Mouse (Mus musculus) left cerebral cortex, postnatal 14 days (tissue): ENCODE measurements around the gene Rnf13. TPM values are rescaled to one million over a fixed set of nuclear protein-coding genes. Genes with fewer than 3 reads are reported as not detected.
"Not testable (repeated sequence)": the region's sequence is repeated elsewhere in the genome, so short reads cannot be mapped to it uniquely, and the experiment has no call there.

Experiments used
- DNase-seq, 2 experiments: peaks; one replicate each; pipeline ENCODE4 v3.0.0; 2021 to 2022; ENCODE audit warnings: low spot score in 2 of 2, mixed read lengths in 1 of 2
- intact Hi-C: fragments of 180-260 bp; cut with DNase I; formaldehyde crosslinking; loops from one replicate; pipeline ENCODE4 v1.15.1; 2025
- long read RNA-seq, 2 experiments: library from polyadenylated mRNA; stranded (forward); transcript quantifications; one replicate each; pipeline ENCODE4 v2.0.0; 2021
- total RNA-seq, 2 experiments: library from RNA; stranded (reverse); gene quantifications; 2 replicates each; pipeline ENCODE4 v1.2.3; 2021

Rnf13 gene
- 10 to 100 TPM; 59.1 to 71.5 TPM for total RNA-seq
- long read RNA-seq, experiment 1, transcript Rnf13-201 (10 exons, 2,678 nt) = major isoform, 106 of 151 reads
- long read RNA-seq, experiment 1, transcript Rnf13-209 (9 exons, 1,062 nt) = minor isoform, 13 of 151 reads
- long read RNA-seq, experiment 1, partial matches to known transcripts = 9 of 151 reads
- long read RNA-seq, experiment 1, other reads (novel, unspliced or antisense) = 22 of 151 reads
- long read RNA-seq, experiment 2, transcript Rnf13-209 (9 exons, 1,062 nt) = minor isoform, 6 of 83 reads
- long read RNA-seq, experiment 2, transcript Rnf13-201 (10 exons, 2,678 nt) = major isoform, 59 of 83 reads
- long read RNA-seq, experiment 2, partial matches to known transcripts = 4 of 83 reads
- long read RNA-seq, experiment 2, other reads (novel, unspliced or antisense) = 12 of 83 reads

DNA sequence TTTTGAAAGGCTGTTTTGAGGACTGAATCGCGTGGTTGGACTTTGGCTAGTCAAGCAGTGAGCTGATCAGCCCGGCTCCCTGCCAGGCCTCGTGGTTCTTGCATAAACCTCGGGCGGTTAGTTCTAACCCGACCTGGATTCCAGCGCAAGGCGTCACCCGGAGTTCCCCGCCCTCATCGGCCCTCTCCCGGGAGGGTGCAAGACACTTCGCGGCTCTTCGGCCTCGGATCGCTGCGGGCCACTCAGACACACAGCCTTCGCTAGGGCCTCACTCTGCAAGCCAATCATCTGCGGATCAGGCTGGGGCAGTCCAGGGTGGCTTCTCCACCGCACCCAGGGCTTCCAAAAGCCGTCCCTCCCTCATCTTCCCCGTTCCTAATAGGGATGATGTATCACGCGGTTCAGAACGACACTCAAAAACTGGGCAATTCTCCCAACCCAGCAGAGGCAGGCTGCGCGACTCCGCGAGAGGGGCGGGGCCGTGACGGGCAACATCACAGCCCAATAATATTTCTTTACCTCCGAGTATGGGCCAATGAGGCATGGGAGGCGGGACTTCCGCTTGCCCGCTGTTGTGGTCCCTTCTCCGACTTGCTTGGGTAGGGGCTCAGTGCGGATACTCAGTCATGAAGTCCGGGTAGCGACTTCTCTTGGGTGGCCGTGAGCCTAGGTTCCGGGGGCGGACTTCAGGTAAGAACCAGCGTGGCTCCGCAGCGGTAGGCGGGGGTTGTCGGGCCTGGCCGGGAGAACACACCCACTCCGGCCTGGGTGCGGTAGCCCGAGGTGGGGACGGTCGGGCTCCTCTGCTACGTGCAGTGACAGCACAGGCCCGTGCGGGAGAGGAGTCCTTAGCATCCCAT, at the start of gene Rnf13:
Rnf13 (plus strand) TSS at position 552 of the 860 bp plus-strand sequence.
- DNase-seq = peak; percentile 98
- intact Hi-C loops = loop anchor here (5.0 kb wide), 1 partner anchor 68 kb away; no protein-coding TSS in a partner anchor

DNA sequence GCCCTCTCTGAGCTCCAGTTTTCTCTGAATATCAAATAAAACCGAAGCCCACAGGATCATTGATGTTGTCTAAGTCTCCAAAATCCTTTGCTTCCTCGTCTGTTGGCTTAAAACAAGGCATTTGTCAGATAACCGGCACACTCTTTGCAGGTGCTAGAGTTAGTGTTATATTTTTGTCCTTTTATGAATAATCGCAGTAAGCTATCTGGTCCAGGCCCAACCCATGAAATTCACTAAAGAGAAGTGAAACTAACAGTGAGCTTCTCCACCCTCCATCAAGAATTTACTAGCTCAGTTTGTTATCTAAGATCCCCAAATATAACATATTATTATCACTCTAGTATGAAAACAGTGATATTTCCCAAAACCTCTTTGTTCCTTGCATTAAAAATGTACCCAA, 44.1 kb upstream of the Rnf13 start:
- intact Hi-C loops = no loop called here
- no peak for DNase-seq

DNA sequence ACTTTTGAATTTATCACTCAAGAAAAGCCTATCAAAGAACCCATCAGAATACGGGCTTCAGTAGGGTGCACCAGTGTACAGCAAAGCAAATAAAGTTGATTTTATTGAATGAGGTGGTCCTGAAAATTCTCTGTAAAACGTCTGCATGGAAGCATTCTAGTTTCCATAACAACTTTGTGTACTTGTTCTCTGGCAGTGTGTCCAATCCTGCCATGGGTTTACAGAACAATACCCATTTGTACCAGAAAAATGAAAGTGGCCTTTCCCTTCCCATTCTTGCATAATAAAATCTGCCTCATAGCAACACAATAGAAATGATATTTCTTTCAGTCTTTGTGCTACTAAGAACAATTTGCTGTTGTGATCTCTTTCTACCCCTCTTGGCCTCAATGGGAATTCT, 43.1 kb upstream of the Rnf13 start, which contains the start of gene Ankub1:
Ankub1 (minus strand) TSS at position 81 of the 400 bp plus-strand sequence.
- no peak for DNase-seq
- intact Hi-C loops = no loop called here

DNA sequence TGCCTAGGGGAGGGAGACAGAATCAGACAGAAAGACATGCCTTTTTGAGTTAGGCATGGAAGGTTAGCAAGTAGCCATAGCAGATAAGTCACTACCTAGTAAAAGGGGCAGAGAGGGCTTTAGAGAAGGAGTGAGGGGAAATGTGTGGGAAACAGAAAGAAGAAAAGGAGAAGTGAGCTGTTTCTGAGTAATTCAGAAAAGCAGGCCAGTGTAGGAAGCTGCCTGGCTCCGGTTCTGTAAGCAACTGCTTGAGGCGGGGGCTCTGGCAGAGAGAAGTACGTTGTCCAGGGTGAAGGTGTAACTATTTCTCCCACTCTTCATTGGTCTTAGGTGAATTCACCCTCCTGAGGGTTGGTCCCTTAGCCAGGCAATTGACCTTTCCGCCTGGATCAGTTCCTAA, 39.6 kb upstream of the Rnf13 start:
- intact Hi-C loops = no loop called here
- DNase-seq = no peak

DNA sequence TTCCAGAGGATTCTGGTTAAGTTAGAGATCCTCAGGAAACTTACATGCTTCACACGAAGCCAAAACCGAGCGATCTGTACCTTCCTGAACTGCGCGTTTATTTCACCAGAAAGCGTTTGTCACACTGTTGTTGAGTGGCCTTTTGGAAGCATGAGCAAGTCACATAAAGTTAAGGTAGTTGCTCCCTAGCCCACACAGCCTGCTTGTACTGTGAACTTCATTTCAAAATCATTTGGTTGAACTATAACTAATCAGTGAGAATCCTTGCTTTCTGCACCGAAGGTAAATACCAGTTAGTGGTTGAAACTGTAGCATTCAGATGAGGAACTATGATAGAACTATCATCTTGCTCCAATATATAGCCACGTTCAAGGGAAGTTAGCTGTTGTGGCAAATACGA, 39.1 kb upstream of the Rnf13 start:
- DNase-seq = no peak
- intact Hi-C loops = no loop called here

DNA sequence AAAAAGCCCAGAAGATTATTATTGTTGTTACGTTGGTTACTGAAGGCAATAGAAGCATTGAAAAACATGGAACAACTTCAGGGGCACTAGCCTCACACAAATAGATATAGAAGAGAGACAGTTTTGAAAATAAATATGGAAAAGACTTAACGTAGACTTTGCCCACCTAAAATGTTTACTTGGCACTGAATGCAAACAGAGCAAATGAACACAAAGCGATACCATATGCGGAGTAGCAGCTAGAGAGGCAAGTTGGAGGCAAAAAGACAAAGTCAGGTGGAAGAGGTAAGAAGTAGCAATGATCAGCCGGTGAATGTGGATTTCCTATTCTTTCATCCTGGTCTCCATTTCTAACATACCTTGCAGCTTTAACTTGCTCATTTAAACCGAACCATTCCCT, 21.7 kb upstream of the Rnf13 start:
- intact Hi-C loops = no loop called here
- no peak for DNase-seq

DNA sequence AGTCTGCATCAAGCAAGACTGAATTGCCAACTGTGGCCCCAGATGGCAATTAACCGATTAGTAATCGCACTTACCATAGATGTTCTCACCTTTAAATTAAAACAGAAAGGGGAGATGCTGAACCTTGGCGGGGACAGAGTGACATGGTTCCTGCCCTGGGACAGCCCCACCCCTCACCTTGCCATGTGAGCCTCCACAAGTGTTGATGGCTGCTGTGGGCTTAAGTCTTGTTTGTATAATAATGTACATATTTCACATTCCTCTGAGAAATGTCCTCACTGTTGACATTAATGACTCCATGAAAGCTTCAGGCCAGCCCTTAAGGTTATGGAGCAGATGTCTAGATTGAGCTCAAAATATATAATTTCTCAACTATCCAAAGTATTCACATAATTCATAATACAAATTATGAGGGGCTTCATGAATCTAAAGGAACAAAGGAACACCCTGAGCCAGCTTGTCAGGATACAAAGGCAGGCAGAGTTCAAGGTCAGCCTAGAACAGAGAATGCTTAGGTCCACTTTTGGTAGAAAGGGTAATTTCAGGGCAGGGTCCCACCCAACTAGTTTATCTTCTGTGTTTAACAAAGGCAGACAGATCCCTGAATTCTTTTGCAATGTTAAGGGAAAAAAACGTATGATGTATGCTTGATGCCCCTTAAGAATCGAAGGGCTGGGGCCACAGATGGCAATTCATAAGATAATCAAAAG, 3.5 kb upstream of the Rnf13 start:
- intact Hi-C loops = no loop called here
- no peak for DNase-seq

DNA sequence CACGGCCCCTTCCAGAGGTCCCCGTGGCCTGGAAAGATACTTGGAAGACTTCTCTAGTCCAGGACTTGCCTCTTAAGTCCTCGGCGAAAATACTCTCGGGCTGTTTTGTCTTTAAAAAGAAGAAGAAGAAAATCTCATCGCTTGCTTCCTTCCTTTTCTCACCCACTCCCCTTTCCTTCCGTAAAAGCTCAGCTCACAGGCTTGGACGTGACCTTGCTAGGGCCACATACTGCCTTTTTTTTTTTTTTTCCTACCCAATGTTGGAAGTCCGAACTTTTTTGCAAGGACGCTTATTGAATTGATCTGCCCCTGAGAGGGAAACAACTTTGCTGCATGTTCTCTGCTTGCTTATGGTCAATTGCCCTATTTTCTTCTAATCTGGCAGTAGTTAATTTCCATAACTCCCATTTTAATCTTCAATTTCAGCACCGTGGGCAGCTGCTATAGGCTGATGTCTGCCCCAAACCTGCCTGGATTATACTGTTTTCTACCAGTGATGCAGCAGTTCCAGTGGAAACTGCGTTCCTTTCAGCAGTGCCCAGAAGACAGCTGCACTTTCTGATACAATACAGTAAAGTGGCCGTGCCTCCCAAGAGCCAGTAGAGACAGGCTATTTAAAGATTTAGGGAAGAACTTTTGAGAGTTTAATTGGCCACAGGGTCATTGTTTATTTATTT, 695 bp downstream of the Rnf13 start:
- no peak for DNase-seq
- intact Hi-C loops = loop anchor here (5.0 kb wide), 1 partner anchor 69 kb away; no protein-coding TSS in a partner anchor

DNA sequence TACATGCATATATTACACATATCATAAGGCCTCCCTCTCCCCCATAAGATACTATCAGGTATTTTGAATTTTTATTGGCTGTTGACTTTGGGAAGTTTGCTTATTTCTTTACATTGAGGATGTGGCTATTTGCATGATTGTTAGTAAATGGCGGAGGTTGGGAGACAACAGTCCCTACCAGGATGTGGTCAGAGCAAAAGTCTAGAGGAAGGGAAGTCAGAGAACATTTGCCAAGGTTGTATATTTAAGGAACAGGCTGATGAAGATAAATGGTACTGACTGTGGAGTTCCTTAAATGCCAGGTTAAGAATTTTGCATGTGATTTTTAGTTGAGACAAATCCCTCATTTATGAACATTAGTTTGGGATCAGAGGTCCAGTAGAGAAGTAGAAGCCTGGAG, 4.0 kb downstream of the Rnf13 start:
- no peak for DNase-seq
- intact Hi-C loops = loop anchor here (5.0 kb wide), 1 partner anchor 73 kb away; no protein-coding TSS in a partner anchor

DNA sequence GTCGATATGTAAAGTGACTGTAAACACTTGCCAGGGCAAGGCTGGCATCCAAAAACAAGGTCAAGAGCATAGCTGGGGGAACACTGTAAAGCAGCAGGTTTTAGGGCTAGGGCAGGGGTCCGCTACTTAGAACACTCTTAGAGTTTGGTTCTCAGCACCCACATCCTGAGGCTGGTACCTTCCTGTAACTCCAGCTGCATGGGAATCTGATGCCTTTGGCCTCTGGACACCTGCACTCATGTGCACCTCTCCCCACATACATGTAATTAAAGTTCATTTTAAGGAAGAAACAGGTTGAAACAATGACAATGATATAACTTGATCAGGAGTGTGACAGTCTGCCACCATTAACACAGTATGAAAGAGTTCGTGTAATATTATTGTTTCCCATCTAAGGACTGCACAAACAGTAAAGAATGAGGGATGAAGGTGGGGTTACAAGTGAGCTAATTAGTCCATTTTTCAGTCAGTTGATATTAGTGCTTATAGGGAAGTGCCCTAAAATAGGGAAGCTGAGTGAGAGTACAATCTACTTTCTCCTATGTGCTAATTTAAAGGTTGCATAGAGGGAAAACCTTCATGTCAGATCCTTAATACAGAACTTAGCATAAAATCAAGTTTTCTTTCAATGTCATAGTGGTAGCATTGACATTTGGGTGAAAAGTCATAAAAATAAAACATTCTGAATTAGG, 12.9 kb downstream of the Rnf13 start:
- DNase-seq = no peak
- intact Hi-C loops = no loop called here

DNA sequence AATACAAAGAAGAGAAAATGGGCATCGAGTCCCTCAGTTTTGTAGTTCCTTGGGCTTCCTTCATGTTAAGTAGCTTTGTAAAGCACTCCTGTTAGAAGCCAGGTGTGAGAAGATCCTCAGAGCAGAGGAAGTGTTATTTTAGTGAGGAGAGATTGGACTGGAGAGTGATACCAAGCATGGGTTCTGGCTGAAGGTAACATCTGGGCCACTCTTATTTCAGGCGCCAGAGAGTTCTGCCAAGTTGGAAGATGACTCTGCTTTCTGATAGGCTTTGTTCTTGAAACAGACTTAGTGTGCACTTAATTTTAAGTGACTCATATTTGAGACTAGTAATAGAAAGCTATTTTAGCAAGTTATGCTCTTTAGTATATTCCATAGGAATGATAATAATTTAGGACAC, 41.1 kb downstream of the Rnf13 start:
- DNase-seq = no peak

DNA sequence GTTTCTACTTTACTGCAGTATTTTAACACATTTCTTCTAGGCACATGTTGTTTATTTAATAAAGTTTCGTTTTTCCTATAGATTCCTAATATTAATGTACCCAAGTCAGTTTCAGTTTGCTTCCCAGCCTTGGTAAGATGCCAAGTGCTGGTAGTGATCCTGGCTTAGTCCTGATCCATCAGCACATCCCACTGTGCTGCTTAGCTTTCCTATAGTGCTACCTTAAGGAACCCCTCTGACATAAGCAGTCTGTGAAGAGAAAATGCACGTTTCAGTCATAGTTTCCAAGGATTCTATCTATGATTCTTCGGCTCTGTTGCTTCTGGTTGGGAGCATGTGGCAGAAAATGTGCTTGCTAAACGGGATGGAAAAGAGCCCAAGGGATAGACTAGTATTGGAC, 52.6 kb downstream of the Rnf13 start:
- intact Hi-C loops = no loop called here
- DNase-seq = peak in 1 of 2 experiments; percentile 20

More for the DNA sequence above, 41.1 kb downstream of the Rnf13 start:
- intact Hi-C loops = loop anchor here (5.0 kb wide), 1 partner anchor 220 kb away; no protein-coding TSS in a partner anchor

DNA sequence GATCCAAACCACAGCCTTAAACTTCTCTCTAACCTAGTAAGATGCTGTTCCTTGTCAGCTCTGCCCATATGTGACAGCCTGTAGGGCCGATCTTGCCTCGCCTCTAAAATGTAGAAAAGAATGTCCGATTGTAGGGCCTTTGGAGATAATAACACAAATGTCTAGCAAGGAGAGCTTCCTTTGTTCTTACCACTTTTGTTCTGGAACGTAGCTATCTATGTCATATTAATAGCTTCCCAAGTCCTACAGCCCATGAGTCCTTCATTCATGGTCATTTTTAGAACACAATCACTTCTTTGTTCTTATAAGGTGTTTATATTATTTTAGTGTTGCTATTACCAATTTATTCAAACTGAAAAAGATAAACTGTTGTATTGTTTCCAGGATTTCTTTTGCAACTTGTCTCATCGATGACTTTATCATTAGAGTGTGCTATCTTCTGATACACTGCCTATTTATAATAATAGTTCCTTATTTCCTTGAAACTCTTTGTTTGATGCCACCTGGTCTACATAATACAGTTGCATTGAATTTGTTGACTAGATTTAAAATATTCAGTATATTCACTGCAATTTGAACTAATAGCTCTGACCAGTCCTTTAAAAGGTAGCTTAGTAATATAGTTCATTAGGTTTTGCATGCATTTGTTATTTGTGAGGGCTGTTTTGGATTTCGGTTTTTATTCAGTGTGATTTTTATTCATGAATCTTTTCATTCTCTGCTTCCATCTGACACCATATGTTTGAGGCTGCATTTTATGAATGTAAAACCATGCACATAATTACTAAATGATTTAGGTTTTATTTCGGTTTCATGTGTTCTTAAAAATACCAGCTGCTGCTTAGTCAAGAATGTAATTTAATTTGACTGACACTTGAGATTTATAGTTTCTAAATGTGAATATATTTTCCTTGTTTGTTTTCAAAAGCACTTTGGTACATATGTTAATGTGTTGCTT, 53.4 kb downstream of the Rnf13 start:
- intact Hi-C loops = no loop called here
- no peak for DNase-seq

DNA sequence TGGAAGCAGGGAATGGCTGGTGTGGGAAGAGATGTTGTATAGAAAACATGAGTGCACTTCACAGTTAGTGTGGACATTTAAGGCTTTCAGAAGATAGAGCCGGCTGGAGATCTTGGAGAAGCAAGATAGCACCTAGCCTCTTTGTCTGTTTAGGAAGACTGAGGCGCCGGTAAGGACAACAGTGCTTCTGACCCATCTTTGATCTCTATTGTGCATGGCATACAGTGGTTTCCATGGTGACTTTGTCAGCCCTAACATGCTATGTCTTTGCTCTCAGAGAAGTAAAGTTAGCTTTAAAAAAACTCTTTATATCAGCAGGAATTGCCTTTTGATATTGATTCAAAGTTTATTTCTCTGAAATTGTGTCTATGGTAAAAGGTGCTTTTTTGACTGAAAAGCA, 55.2 kb downstream of the Rnf13 start:
- intact Hi-C loops = no loop called here

DNA sequence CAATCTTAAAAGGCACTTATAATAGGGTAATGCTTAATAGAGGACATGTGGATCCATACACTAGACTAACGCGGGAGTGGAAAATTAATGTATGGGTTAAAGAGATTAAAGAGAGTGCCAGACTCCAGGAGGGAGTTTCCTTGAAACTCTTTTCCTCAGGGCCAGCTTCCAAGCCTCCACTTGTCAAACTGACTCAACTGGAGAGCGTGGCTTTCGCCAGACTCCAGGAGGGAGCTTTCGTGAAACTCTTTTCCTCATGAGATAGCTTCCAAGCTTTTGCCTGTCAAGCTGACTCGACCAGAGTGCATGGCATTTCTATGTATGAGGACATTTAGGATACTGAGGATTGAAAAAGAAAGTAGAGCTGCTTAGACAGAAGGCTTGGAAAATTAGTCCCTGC, 59.2 kb downstream of the Rnf13 start:
- DNase-seq, intact Hi-C loops: not testable (repeated sequence)

More for the DNA sequence above, 55.2 kb downstream of the Rnf13 start:
- no peak for DNase-seq

DNA sequence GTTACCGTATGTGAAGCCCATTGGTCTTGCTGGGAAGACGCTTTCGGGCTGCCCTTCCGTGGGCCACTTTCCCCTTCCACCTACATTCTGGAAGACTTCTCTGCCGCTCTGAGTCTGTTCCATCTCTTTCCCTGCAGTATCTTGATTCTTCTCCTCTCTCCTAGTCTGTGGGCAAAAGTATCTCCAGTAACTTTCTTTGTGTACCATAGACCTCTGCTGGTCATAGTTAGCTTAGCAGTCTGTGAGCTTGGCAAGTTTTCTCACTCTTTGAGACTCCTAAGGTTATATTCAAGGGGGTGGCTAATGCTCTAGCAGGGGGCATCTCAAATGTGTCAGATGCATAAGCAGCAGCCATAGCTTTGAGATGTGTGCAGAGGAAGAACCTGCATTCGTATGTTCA, 79.6 kb downstream of the Rnf13 start:
- intact Hi-C loops = loop anchor here (5.0 kb wide), 1 partner anchor 148 kb away; no protein-coding TSS in a partner anchor

DNA sequence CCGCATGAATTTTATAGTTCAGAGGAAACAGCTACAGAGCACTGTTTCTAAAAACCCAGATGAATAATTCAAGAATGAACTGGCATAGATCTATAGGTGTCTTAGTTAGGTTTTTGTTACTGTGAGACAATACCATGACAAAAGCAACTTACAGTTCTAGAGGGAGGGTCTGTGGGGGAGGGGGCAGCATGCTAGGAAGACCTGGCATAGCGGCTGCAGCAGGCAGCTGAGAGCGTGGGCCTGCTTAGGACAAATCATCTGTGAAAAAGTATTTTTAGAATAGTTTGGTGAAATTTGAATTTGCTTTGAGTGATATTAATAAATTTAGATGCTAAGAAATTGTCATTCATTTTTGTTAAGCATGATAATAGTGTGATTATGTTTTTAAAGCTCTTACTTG, 90.0 kb downstream of the Rnf13 start:
- intact Hi-C loops = no loop called here
- DNase-seq = peak in 1 of 2 experiments; percentile 20

More for the DNA sequence above, 79.6 kb downstream of the Rnf13 start:
- DNase-seq = peak in 1 of 2 experiments; percentile 54
